Mouse (Mus musculus) hindbrain, embryonic 10.5 days (tissue): Measurements from ENCODE around the gene Scrt2. TPM values are rescaled to one million over a fixed set of nuclear protein-coding genes. Genes with fewer than 3 reads are reported as not detected.
A peak's percentile ranks its signal among the peaks of the same experiment; 100 is the strongest.

Source experiments
- DNase-seq: peaks from one replicate; pipeline ENCODE4 v3.0.0-alpha.2; 2017; ENCODE audit warnings: low spot score
- H3K27ac ChIP-seq: fragments of 300-500 bp; sonication (generic); 2 replicates; pipeline ENCODE4 v1.5.1; 2016; ENCODE audit warnings: mild to moderate bottlenecking, moderate library complexity
- H3K27me3 ChIP-seq: fragments of 300-500 bp; sonication (generic); 2 replicates; pipeline ENCODE4 v1.6.1; 2016; ENCODE audit warnings: mild to moderate bottlenecking; ENCODE audit not compliant: poor library complexity, insufficient read depth, severe bottlenecking
- H3K36me3 ChIP-seq: fragments of 300-500 bp; sonication (generic); 2 replicates; pipeline ENCODE4 v1.6.1; 2016; ENCODE audit warnings: mild to moderate bottlenecking, moderate library complexity
- H3K4me1 ChIP-seq: fragments of 300-500 bp; sonication (generic); replicated peaks from 2 replicates; pipeline ENCODE4 v1.6.1; 2016; ENCODE audit warnings: mild to moderate bottlenecking
- H3K4me3 ChIP-seq: fragments of 300-500 bp; sonication (generic); 2 replicates; pipeline ENCODE4 v1.5.1; 2016; ENCODE audit warnings: mild to moderate bottlenecking, moderate library complexity
- H3K9me3 ChIP-seq: fragments of 300-500 bp; sonication (generic); 2 replicates; pipeline ENCODE4 v1.6.1; 2016; ENCODE audit warnings: mild to moderate bottlenecking, moderate library complexity
- WGBS: fragments of 180-500 bp; shearing (Covaris S2); methylation state at CpG from one replicate; pipeline ENCODE4 v1.1.7; 2016; 5-methylcytosine and 5-hydroxymethylcytosine counted together
- polyA plus RNA-seq: library from polyadenylated mRNA; unstranded; fragments of >200 nt; fragmentation: Nextera tagmentation; extraction: Ambion mirVana; gene quantifications from 2 replicates; pipeline ENCODE4 v1.2.1, GENCODE M21; 2016

The Scrt2 gene
- polyA plus RNA-seq, 1 experiment from 2014 or later: 19.0 TPM

GRCm38 (mm10) chr2:152102369-152102768, 21.0 kb downstream of the Scrt2 start:
- Histone ChIP-seq H3K27me3 (peaks cover 68% of the 10 kb centered on the region), H3K4me3 (no peak overlapping the region), H3K27ac (no peak overlapping the region; the same call in 1 of the 2 replicates), H3K9me3 (no peaks in the 10 kb centered on the region), H3K36me3 (peaks cover under 1% of the 10 kb centered on the region; the same call in 1 of the 2 replicates), H3K4me1 (peaks cover 40% of the 10 kb centered on the region)
- no peak for DNase-seq
- WGBS: 72% methylated on average over 6 of the region's 6 CpGs

GRCm38 (mm10) chr2:152104711-152105317, 23.5 kb downstream of the Scrt2 start:
- 20% methylated on average over 17 of the region's 17 CpGs for WGBS
- Histone ChIP-seq H3K36me3 (peaks cover 18% of the 10 kb centered on the region), H3K9me3 (0 out of 2 replicates have a peak, but pooled peaks cover 3% of the 10 kb centered on the region), H3K4me3 (peak overlapping the region; percentile 75), H3K4me1 (peaks cover 36% of the 10 kb centered on the region), H3K27me3 (peaks cover 45% of the 10 kb centered on the region), H3K27ac (peak overlapping the region; percentile 96)
- no peak for DNase-seq

GRCm38 (mm10) chr2:152105318-152106224, 24.2 kb downstream of the Scrt2 start, which contains the start of gene Srxn1:
Gene Srxn1 (plus strand): TSS chr2:152105516.
- H3K27me3 ChIP-seq: peaks cover 38% of the 10 kb centered on the region
- H3K9me3 ChIP-seq: 0 out of 2 replicates have a peak, but pooled peaks cover 3% of the 10 kb centered on the region
- peaks cover 20% of the 10 kb centered on the region for H3K36me3 ChIP-seq
- H3K27ac ChIP-seq: peak within 1 kb of the TSS; percentile 96
- H3K4me1 ChIP-seq: peaks cover 36% of the 10 kb centered on the region
- peak; percentile 86 for DNase-seq
- WGBS: 1% methylated on average over 84 of the region's 84 CpGs
- peak within 1 kb of the TSS; percentile 75 for H3K4me3 ChIP-seq

GRCm38 (mm10) chr2:152106225-152106595, 24.9 kb downstream of the Scrt2 start:
- Histone ChIP-seq H3K36me3 (peaks cover 20% of the 10 kb centered on the region), H3K27ac (no peak overlapping the region; the same call in 1 of the 2 replicates), H3K27me3 (peaks cover 38% of the 10 kb centered on the region), H3K9me3 (0 out of 2 replicates have a peak, but pooled peaks cover 3% of the 10 kb centered on the region), H3K4me3 (peak overlapping the region; percentile 75), H3K4me1 (peaks cover 36% of the 10 kb centered on the region)
- no peak for DNase-seq
- 86% methylated on average over 3 of the region's 3 CpGs for WGBS

- H3K4me3 ChIP-seq: peak overlapping the region; percentile 75; the same call in 1 of the 2 replicates
- WGBS: 94% methylated on average over 10 of the region's 10 CpGs
- H3K27me3 ChIP-seq: peaks cover 39% of the 10 kb centered on the region
- H3K27ac ChIP-seq: no peak overlapping the region
- 0 out of 2 replicates have a peak, but pooled peaks cover 3% of the 10 kb centered on the region for H3K9me3 ChIP-seq
- H3K36me3 ChIP-seq: peaks cover 20% of the 10 kb centered on the region
- H3K4me1 ChIP-seq: peaks cover 36% of the 10 kb centered on the region
- no peak for DNase-seq
Observed at GRCm38 (mm10) chr2:152106597-152106996, 25.3 kb downstream of the Scrt2 start.

- DNase-seq: no peak
- WGBS: 82% methylated on average over 7 of the region's 7 CpGs
Observed at GRCm38 (mm10) chr2:152108702-152109101, 27.4 kb downstream of the Scrt2 start.

GRCm38 (mm10) chr2:152109386-152109785, 28.1 kb downstream of the Scrt2 start:
- 0 out of 2 replicates have a peak, but pooled peaks cover 3% of the 10 kb centered on the region for H3K9me3 ChIP-seq
- no peak for DNase-seq
- H3K27ac ChIP-seq: no peak overlapping the region
- peaks cover 20% of the 10 kb centered on the region for H3K36me3 ChIP-seq
- 89% methylated on average over 5 of the region's 5 CpGs for WGBS
- H3K4me1 ChIP-seq: peaks cover 49% of the 10 kb centered on the region
- H3K27me3 ChIP-seq: peaks cover 36% of the 10 kb centered on the region
- H3K4me3 ChIP-seq: no peak overlapping the region

More at GRCm38 (mm10) chr2:152108702-152109101, 27.4 kb downstream of the Scrt2 start:
- H3K27ac ChIP-seq: no peak overlapping the region
- H3K36me3 ChIP-seq: peaks cover 20% of the 10 kb centered on the region
- 0 out of 2 replicates have a peak, but pooled peaks cover 3% of the 10 kb centered on the region for H3K9me3 ChIP-seq
- H3K4me3 ChIP-seq: no peak overlapping the region
- H3K4me1 ChIP-seq: peaks cover 43% of the 10 kb centered on the region
- H3K27me3 ChIP-seq: peaks cover 37% of the 10 kb centered on the region

GRCm38 (mm10) chr2:152111311-152111710, 30.0 kb downstream of the Scrt2 start:
- Histone ChIP-seq H3K4me1 (peaks cover 49% of the 10 kb centered on the region), H3K27me3 (peaks cover 44% of the 10 kb centered on the region), H3K36me3 (peaks cover 20% of the 10 kb centered on the region), H3K27ac (no peak overlapping the region), H3K9me3 (0 out of 2 replicates have a peak, but pooled peaks cover 3% of the 10 kb centered on the region), H3K4me3 (no peak overlapping the region)
- DNase-seq: no peak
- WGBS: 63% methylated on average over 2 of the region's 2 CpGs

- 0 out of 2 replicates have a peak, but pooled peaks cover 3% of the 10 kb centered on the region for H3K9me3 ChIP-seq
- H3K36me3 ChIP-seq: peaks cover 20% of the 10 kb centered on the region
- DNase-seq: peak; percentile 95
- peaks cover 40% of the 10 kb centered on the region for H3K27me3 ChIP-seq
- H3K27ac ChIP-seq: no peak overlapping the region
- 8% methylated on average over 7 of the region's 7 CpGs for WGBS
- no peak overlapping the region for H3K4me3 ChIP-seq
- peaks cover 44% of the 10 kb centered on the region for H3K4me1 ChIP-seq
Observed at GRCm38 (mm10) chr2:152111920-152112319, 30.6 kb downstream of the Scrt2 start.

GRCm38 (mm10) chr2:152112490-152112889, 31.2 kb downstream of the Scrt2 start:
- 85% methylated on average over 5 of the region's 5 CpGs for WGBS
- Histone ChIP-seq H3K9me3 (0 out of 2 replicates have a peak, but pooled peaks cover 3% of the 10 kb centered on the region), H3K36me3 (peaks cover 18% of the 10 kb centered on the region), H3K4me1 (peaks cover 44% of the 10 kb centered on the region), H3K27me3 (peaks cover 40% of the 10 kb centered on the region), H3K4me3 (no peak overlapping the region), H3K27ac (no peak overlapping the region)
- DNase-seq: no peak

GRCm38 (mm10) chr2:152112970-152113369, 31.6 kb downstream of the Scrt2 start:
- H3K36me3 ChIP-seq: peaks cover 13% of the 10 kb centered on the region
- H3K4me1 ChIP-seq: peaks cover 44% of the 10 kb centered on the region
- H3K27ac ChIP-seq: peak overlapping the region; percentile 13; the same call in 1 of the 2 replicates
- peaks cover 40% of the 10 kb centered on the region for H3K27me3 ChIP-seq
- H3K4me3 ChIP-seq: no peak overlapping the region
- 66% methylated on average over 10 of the region's 10 CpGs for WGBS
- no peaks in the 10 kb centered on the region for H3K9me3 ChIP-seq
- DNase-seq: no peak

GRCm38 (mm10) chr2:152114057-152114975, 33.0 kb downstream of the Scrt2 start:
- WGBS: 10% methylated on average over 36 of the region's 36 CpGs
- H3K27me3 ChIP-seq: peaks cover 43% of the 10 kb centered on the region
- peak overlapping the region; percentile 44 for H3K4me3 ChIP-seq
- H3K9me3 ChIP-seq: no peaks in the 10 kb centered on the region
- peak; percentile 81 for DNase-seq
- 0 out of 2 replicates have a peak, but pooled peaks cover 7% of the 10 kb centered on the region for H3K36me3 ChIP-seq
- H3K27ac ChIP-seq: peak overlapping the region; percentile 75
- peaks cover 48% of the 10 kb centered on the region for H3K4me1 ChIP-seq
